16 mouse cellular contexts compared by ENCODE assay signal in genomic region chr5:105867427-105867826, GRCm38 (mm10). TPM values are rescaled to one million over a fixed set of nuclear protein-coding genes. Genes with fewer than 3 reads are reported as not detected.
DNase-seq lines count a peak whose midpoint lies in the region; ATAC-seq and TF ChIP-seq lines count a peak whose summit lies in the region.
"Had no signal": no experiment of that assay in that cellular context is flagged by ENCODE, and none has a peak within 500 bp of the region (broad histone marks: within the 10 kb centered on the region; RNA-seq: fewer than 3 reads in every experiment).

No protein-coding gene starts in this region.

- TF ChIP-seq CTCF in gastrocnemius, adult 2 months (IDR thresholded peaks at IDR 0.05), result no peak
- no peak for TF ChIP-seq CTCF in Patski (IDR thresholded peaks at IDR 0.05)

- H3K4me3 ChIP-seq in gastrocnemius, adult 2 months, result peak overlapping the region; percentile 40
- H3K4me3 ChIP-seq in kidney, embryonic 14.5 days (ENCODE audit: low read length), result no peak overlapping the region
- no peak overlapping the region for H3K4me3 ChIP-seq in limb, embryonic 12.5 days (replicated peaks)
- H3K4me3 ChIP-seq: midbrain, embryonic 15.5 days; stomach, embryonic 15.5 days had no signal

- in situ Hi-C loops in Patski (cut with MboI; ENCODE audit: low pct_unique_long_range_greater_than_20kb), result loop anchor here (5.0 kb wide), 3 partner anchors 75 to 460 kb away; no protein-coding TSS in a partner anchor

- peaks cover 13% of the 10 kb centered on the region for H3K4me1 ChIP-seq in kidney, embryonic 14.5 days (ENCODE audit: control insufficient read depth, insufficient read depth, low read length)
- peaks cover 23% of the 10 kb centered on the region for H3K4me1 ChIP-seq in limb, embryonic 12.5 days (replicated peaks)
- H3K4me1 ChIP-seq: stomach, embryonic 15.5 days had no signal

- POLR2A ChIA-PET in Patski (lab: Charles Lee), result interaction anchor here (0.7 to 1.4 kb wide), 2 partner anchors 168 to 169 kb away, joined by 3 to 4 read pairs; partner anchors contain the start of gene Lrrc8d

- intact Hi-C loops in gastrocnemius, adult 2 months (cut with DNase I), result loop anchor here (5.0 kb wide), 1 partner anchor 355 kb away; no protein-coding TSS in a partner anchor

- H3K4me2 ChIP-seq in kidney, embryonic 14.5 days (replicated peaks; ENCODE audit: low read depth, low read length), result peak overlapping the region; percentile 8; the same call in 1 of the 2 replicates
- peak overlapping the region; percentile 23; the same call in 1 of the 2 replicates for H3K4me2 ChIP-seq in limb, embryonic 12.5 days
- H3K4me2 ChIP-seq: midbrain, embryonic 15.5 days; stomach, embryonic 15.5 days had no signal

- H3K36me3 ChIP-seq in kidney, embryonic 14.5 days (ENCODE audit: control insufficient read depth, insufficient read depth, low read length), result no peaks in the 10 kb centered on the region
- H3K36me3 ChIP-seq in limb, embryonic 12.5 days, result no peaks in the 10 kb centered on the region
- H3K36me3 ChIP-seq: midbrain, embryonic 15.5 days; stomach, embryonic 15.5 days had no signal

- H3K9ac ChIP-seq in kidney, embryonic 14.5 days (ENCODE audit: low read depth, low read length), result no peak overlapping the region
- no peak overlapping the region for H3K9ac ChIP-seq in limb, embryonic 12.5 days (replicated peaks)
- H3K9ac ChIP-seq: midbrain, embryonic 15.5 days; stomach, embryonic 15.5 days had no signal

- CTCF ChIA-PET in Patski (lab: Charles Lee), result interaction anchor here (1.0 to 3.2 kb wide), 18 partner anchors 9 to 467 kb away, joined by 3 to 29 read pairs (median 6); partner anchors contain the start of gene Lrrc8d

- no peaks in the 10 kb centered on the region for H3K27me3 ChIP-seq in kidney, embryonic 14.5 days (ENCODE audit: control insufficient read depth, insufficient read depth, low read length)
- no peaks in the 10 kb centered on the region for H3K27me3 ChIP-seq in Patski
- 0 out of 2 replicates have a peak, but pooled peaks cover 5% of the 10 kb centered on the region for H3K27me3 ChIP-seq in limb, embryonic 12.5 days
- H3K27me3 ChIP-seq: midbrain, embryonic 15.5 days; stomach, embryonic 15.5 days had no signal

- WGBS in kidney, embryonic 14.5 days, result 29% methylated on average over 4 of the region's 4 CpGs
- WGBS in limb, embryonic 12.5 days, result 23% methylated on average over 4 of the region's 4 CpGs

- no peak for DNase-seq in gastrocnemius, adult 2 months
- DNase-seq in gastrocnemius, postnatal 25 days, result no peak
- no peak for DNase-seq in kidney, adult 11 months
- DNase-seq in Patski (ENCODE audit: low read depth, low spot score), result no peak
- no peak for DNase-seq in left cerebral cortex, adult 8-10 months (ENCODE audit: low spot score in 2 of 2)
- no peak for DNase-seq in layer of hippocampus, adult 8-10 months (ENCODE audit: low spot score in 2 of 2)
- DNase-seq: cerebellum, adult 8-10 months; embryo, embryonic 11 days; right cerebral cortex, postnatal 4 days; thymus, postnatal 36 days had no signal

- H3K9me3 ChIP-seq in kidney, embryonic 14.5 days (ENCODE audit: control insufficient read depth, low read length), result no peaks in the 10 kb centered on the region; the same call in 1 of the 2 replicates
- H3K9me3 ChIP-seq in limb, embryonic 12.5 days, result no peaks in the 10 kb centered on the region
- H3K9me3 ChIP-seq: midbrain, embryonic 15.5 days; stomach, embryonic 15.5 days had no signal

- ATAC-seq in kidney, embryonic 14.5 days (ENCODE audit: low FRiP score, low TSS enrichment), result 0 out of 2 replicates have a peak, but pooled peaks have one; percentile 9
- peak; percentile 17 for ATAC-seq in Patski
- no peak for ATAC-seq in limb, embryonic 12.5 days (ENCODE audit: insufficient number of reproducible peaks, insufficient read depth, low FRiP score, low TSS enrichment, low read depth)
- ATAC-seq: intestine, embryonic 16.5 days had no signal

- H3K27ac ChIP-seq in gastrocnemius, adult 2 months, result peak overlapping the region; percentile 25; the same call in 1 of the 2 replicates
- H3K27ac ChIP-seq in kidney, embryonic 14.5 days (ENCODE audit: low read depth, low read length), result no peak overlapping the region
- no peak overlapping the region for H3K27ac ChIP-seq in limb, embryonic 12.5 days
- H3K27ac ChIP-seq: macrophage; midbrain, embryonic 15.5 days; stomach, embryonic 15.5 days had no signal

RNA-seq across cellular contexts. Expression of gene Zfp326, which starts 8.9 kb away (rescaled TPM):
- 10 to 100 TPM in 1 of 2 experiments, 1 to 10 TPM in 1; 9.8 to 10.6 TPM for total RNA-seq in gastrocnemius, adult 2 months (2021)
- total RNA-seq in gastrocnemius, postnatal 25 days (2021), result 1 to 10 TPM; 8.3 to 8.5 TPM
- polyA plus RNA-seq in kidney, embryonic 14.5 days (2014; fragmentation: Nextera tagmentation; extraction: Ambion mirVana), result 45.1 and 57.3 TPM in 2 replicates
- 47.3 TPM for polyA plus RNA-seq in Patski (2021)
- polyA plus RNA-seq in limb, embryonic 12.5 days (2016; fragmentation: Nextera tagmentation; extraction: Ambion mirVana), result 73.5 and 75.3 TPM in 2 replicates
- total RNA-seq in left cerebral cortex, adult 8-10 months (2022), result 10 to 100 TPM; 23.4 to 31.5 (median 29.7) TPM
- 10 to 100 TPM; 27.6 to 44.9 (median 35.3) TPM for total RNA-seq in layer of hippocampus, adult 8-10 months (2022)
